Mouse (Mus musculus): ENCODE measurements around the gene Rtl1. TPM values are rescaled to one million over a fixed set of nuclear protein-coding genes. Genes with fewer than 3 reads are reported as not detected.

Rtl1 gene
- total RNA-seq, 2 experiments from 2014 or later = not detected

Small RNAs within 50 kb of the gene (microRNA-seq; reads per million reads assigned to microRNA genes)
- gene Gm23912 (0 reads per million in 2 experiments), gene Mir1188 (0 to 1.1 reads per million in 2 experiments), gene Mir127 (17,964 to 32,916 reads per million in 2 experiments), gene Mir136 (0 reads per million in 2 experiments), gene Mir1906-1 (0 reads per million in 2 experiments), gene Mir3070a (0 to 1.5 reads per million in 2 experiments), gene Mir3070b (0 reads per million in 2 experiments), gene Mir3071 (0 reads per million in 2 experiments), gene Mir337 (0 reads per million in 2 experiments), gene Mir341 (246 to 283 reads per million in 2 experiments), gene Mir3544 (0 reads per million in 2 experiments), gene Mir370 (37.1 to 44.0 reads per million in 2 experiments), gene Mir431 (802 to 1,131 reads per million in 2 experiments), gene Mir432 (0 reads per million in 2 experiments), gene Mir433 (940 to 1,188 reads per million in 2 experiments), gene Mir434 (3,462 to 3,632 reads per million in 2 experiments), gene Mir493 (529 to 747 reads per million in 2 experiments), gene Mir540 (223 to 260 reads per million in 2 experiments), gene Mir665 (33.4 to 78.4 reads per million in 2 experiments), gene Mir673 (179 to 276 reads per million in 2 experiments), gene Mir770 (20.8 to 53.0 reads per million in 2 experiments)

Other genes with a start within 250 kb of the Rtl1 start
- 1 to 10 TPM; 3.6 to 5.8 TPM for gene Dlk1, start 147.5 kb downstream of the Rtl1 start, total RNA-seq (2021)

Measured in gastrocnemius, postnatal 36 days (tissue).